Mouse (Mus musculus): ENCODE results near the gene Tlnrd1. TPM values are rescaled to one million over a fixed set of nuclear protein-coding genes. Genes with fewer than 3 reads are reported as not detected.

The Tlnrd1 gene
- total and polyA plus RNA-seq, 2 experiments from 2014 or later, result 9.1 to 54.0 TPM

DNA sequence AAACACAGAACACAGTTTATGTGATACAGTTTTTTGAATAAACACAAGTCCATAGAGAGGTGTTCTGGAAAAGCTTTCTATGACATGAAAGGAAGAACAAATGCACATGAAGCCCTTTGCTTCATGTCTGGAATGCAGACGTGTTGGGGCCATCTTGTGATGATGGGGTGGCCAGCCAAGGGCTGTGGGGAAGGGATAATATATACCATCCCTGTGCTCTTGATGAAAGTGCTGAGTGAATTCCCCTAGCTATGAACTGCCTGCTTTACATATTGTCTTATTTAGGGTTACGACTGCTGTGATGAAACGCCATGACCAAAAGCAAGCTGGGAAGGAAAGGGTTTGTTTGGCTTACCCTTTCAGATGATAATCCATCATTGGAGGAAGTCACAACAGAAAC, 39.3 kb downstream of the Tlnrd1 start:
- Histone ChIP-seq H3K9me3 (ENCODE audit: low read length) (no peaks in the 10 kb centered on the region), H3K27ac (no peak overlapping the region), H3K4me3 (ENCODE audit: low read length) (no peak overlapping the region), H3K4me2 (ENCODE audit: low read depth, low read length) (no peak overlapping the region), H3K4me1 (ENCODE audit: insufficient read depth, low read length) (no peaks in the 10 kb centered on the region), H3K36me3 (ENCODE audit: insufficient read depth, low read length) (no peaks in the 10 kb centered on the region), H3K27me3 (ENCODE audit: insufficient read depth, low read length) (no peaks in the 10 kb centered on the region), H3K9ac (replicated peaks; ENCODE audit: low read length) (no peak overlapping the region)
- DNase-seq (ENCODE audit: low spot score) (no peak), ATAC-seq (no peak)
- WGBS, result 92% methylated on average over 3 of the region's 3 CpGs
- TF ChIP-seq CTCF (IDR thresholded peaks at IDR 0.05; ENCODE audit: low read depth), result no peak

DNA sequence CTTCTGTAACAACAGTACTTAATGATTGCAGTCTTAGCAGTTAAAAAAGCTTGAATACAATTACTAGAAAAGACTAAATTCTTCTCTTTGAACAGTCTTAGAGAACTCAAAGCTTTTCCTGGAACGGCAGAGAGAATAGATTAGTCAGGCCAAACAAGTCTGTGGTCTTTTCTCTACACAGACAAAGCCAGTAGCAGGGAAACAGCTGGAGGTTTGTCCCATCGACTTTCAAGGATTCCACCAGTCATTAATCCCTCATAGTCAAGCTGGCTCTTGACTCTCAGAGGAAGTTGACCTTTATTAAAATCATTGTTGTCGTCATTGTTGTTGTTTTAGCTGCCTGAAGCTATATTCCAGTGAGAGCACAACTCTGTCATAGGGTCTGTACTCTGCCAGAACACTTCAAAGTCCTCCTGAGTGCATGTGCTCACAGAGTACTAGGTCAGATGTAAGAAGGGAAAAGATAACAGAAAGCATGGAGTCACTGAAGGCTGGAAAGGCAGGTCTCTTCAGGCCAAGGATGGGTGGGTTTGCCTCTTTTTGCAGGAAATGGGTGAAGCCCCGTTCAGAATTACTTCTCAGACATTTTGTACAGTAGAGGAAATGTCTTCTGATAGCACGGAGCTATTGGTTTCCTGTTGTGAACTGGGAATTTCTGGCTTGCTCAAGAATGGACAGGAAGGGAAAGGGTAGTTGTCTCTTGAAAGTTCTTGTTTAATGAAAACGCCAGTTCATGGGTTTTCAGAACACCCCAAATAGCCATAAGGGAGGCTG, 41.4 kb downstream of the Tlnrd1 start:
- H3K36me3 ChIP-seq (ENCODE audit: insufficient read depth, low read length), result no peaks in the 10 kb centered on the region
- DNase-seq (ENCODE audit: low spot score) (no peak), ATAC-seq (no peak)
- 49% methylated on average over 6 of the region's 6 CpGs for WGBS
- TF ChIP-seq CTCF (IDR thresholded peaks at IDR 0.05; ENCODE audit: low read depth), result no peak
- no peaks in the 10 kb centered on the region for H3K9me3 ChIP-seq (ENCODE audit: low read length)
- H3K4me3 ChIP-seq (ENCODE audit: low read length), result no peak overlapping the region
- H3K4me1 ChIP-seq (ENCODE audit: insufficient read depth, low read length), result no peaks in the 10 kb centered on the region
- no peaks in the 10 kb centered on the region for H3K27me3 ChIP-seq (ENCODE audit: insufficient read depth, low read length)
- H3K27ac ChIP-seq, result no peak overlapping the region
- H3K9ac ChIP-seq (replicated peaks; ENCODE audit: low read length), result no peak overlapping the region
- H3K4me2 ChIP-seq (ENCODE audit: low read depth, low read length), result no peak overlapping the region

DNA sequence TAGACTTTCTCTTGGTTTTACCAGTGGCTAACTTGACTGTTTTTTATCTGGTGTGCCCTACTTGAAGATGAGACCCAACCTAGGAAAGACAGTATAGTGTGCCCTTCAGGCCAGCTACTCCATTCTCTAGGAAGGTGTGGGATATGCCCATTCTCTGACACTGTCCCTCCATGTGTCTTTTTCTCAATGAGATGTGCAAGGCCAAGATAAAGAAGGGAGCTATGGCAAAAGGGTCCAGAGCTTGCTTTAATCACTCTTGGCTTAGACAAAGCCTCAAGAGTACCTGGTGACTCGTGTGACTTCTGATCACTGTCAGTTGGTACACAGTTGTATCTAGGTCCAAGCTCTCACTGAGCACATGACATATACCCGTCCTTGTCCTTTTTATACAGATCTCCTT, 44.0 kb downstream of the Tlnrd1 start:
- DNase-seq (ENCODE audit: low spot score) (no peak), ATAC-seq (no peak)
- WGBS, result 86% methylated on average over 2 of the region's 2 CpGs
- no peak overlapping the region for H3K27ac ChIP-seq
- H3K36me3 ChIP-seq (ENCODE audit: insufficient read depth, low read length), result no peaks in the 10 kb centered on the region
- no peak overlapping the region for H3K4me2 ChIP-seq (ENCODE audit: low read depth, low read length)
- no peaks in the 10 kb centered on the region for H3K27me3 ChIP-seq (ENCODE audit: insufficient read depth, low read length)
- TF ChIP-seq CTCF (IDR thresholded peaks at IDR 0.05; ENCODE audit: low read depth), result no peak
- H3K4me3 ChIP-seq (ENCODE audit: low read length), result no peak overlapping the region
- H3K4me1 ChIP-seq (ENCODE audit: insufficient read depth, low read length), result no peaks in the 10 kb centered on the region
- H3K9ac ChIP-seq (replicated peaks; ENCODE audit: low read length), result no peak overlapping the region
- no peaks in the 10 kb centered on the region for H3K9me3 ChIP-seq (ENCODE audit: low read length)

DNA sequence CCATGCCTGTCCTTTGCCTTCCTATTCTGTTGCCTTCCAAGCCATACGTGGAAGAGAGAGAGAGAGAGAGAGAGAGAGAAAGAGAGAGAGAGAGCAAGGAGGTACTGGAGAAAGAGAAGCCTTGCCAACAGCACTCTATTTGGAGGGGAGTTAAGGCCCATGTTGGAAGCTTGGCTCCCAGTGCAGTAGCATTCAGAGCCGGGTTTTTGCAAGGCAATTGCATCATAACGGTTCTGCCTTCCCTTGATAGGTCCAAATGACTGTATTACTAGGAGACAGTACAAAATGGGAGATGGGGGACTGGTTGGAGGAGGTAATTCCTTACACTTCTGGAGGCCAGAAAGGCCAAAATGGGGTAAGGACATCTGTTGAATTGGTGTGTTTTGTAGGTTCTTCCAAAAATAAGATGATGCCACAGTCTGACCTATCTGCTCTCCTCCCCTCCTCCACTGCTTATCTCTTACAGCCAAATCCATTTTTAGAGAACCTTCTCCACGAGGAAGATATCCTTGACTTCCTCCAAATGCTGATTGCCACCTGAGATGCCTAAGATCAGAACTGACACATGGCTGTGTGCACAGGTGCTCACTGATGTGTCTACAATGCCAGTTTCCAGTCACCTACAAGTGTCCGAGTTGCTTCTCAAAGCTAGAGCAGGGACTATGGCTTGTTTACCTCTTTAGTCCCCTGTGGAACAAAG, 45.4 kb downstream of the Tlnrd1 start:
- no peaks in the 10 kb centered on the region for H3K27me3 ChIP-seq (ENCODE audit: insufficient read depth, low read length)
- DNase-seq (ENCODE audit: low spot score) (no peak), ATAC-seq (no peak)
- H3K4me1 ChIP-seq (ENCODE audit: insufficient read depth, low read length), result no peaks in the 10 kb centered on the region
- H3K4me3 ChIP-seq (ENCODE audit: low read length), result no peak overlapping the region
- no peak for TF ChIP-seq CTCF (IDR thresholded peaks at IDR 0.05; ENCODE audit: low read depth)
- H3K27ac ChIP-seq, result no peak overlapping the region
- 83% methylated on average over 5 of the region's 5 CpGs for WGBS
- no peaks in the 10 kb centered on the region for H3K9me3 ChIP-seq (ENCODE audit: low read length)
- H3K9ac ChIP-seq (replicated peaks; ENCODE audit: low read length), result no peak overlapping the region
- H3K36me3 ChIP-seq (ENCODE audit: insufficient read depth, low read length), result no peaks in the 10 kb centered on the region
- no peak overlapping the region for H3K4me2 ChIP-seq (ENCODE audit: low read depth, low read length)

Other genes with a start within 250 kb of the Tlnrd1 start
- 1.2 and 2.6 TPM in 2 replicates for gene Il16, start 138.6 kb downstream of the Tlnrd1 start, total RNA-seq (2014; rRNA removed)
- 0.81 and 0.87 TPM in 2 replicates for gene Il16, start 138.6 kb downstream of the Tlnrd1 start, polyA plus RNA-seq (2015; fragmentation: Nextera tagmentation; extraction: Ambion mirVana)
- 1.2 and 2.5 TPM in 2 replicates for gene Cfap161, start 89.4 kb downstream of the Tlnrd1 start, total RNA-seq (2014; rRNA removed)
- 2.1 and 2.2 TPM in 2 replicates for gene Cfap161, start 89.4 kb downstream of the Tlnrd1 start, polyA plus RNA-seq (2015; fragmentation: Nextera tagmentation; extraction: Ambion mirVana)
- 20.4 and 24.4 TPM in 2 replicates for gene Mesd, start 161 bp upstream of the Tlnrd1 start, total RNA-seq (2014; rRNA removed)
- 83.8 and 86.5 TPM in 2 replicates for gene Mesd, start 161 bp upstream of the Tlnrd1 start, polyA plus RNA-seq (2015; fragmentation: Nextera tagmentation; extraction: Ambion mirVana)
- gene Cemip, start 202.2 kb upstream of the Tlnrd1 start, total RNA-seq (2014; rRNA removed), result 5.7 and 10.3 TPM in 2 replicates
- 0.81 and 1.0 TPM in 2 replicates for gene Cemip, start 202.2 kb upstream of the Tlnrd1 start, polyA plus RNA-seq (2015; fragmentation: Nextera tagmentation; extraction: Ambion mirVana)